Mouse (Mus musculus): ENCODE data around the gene Hnrnpa3.
A peak's percentile ranks its signal among the peaks of the same experiment; 100 is the strongest.

Gene Hnrnpa3

DNA sequence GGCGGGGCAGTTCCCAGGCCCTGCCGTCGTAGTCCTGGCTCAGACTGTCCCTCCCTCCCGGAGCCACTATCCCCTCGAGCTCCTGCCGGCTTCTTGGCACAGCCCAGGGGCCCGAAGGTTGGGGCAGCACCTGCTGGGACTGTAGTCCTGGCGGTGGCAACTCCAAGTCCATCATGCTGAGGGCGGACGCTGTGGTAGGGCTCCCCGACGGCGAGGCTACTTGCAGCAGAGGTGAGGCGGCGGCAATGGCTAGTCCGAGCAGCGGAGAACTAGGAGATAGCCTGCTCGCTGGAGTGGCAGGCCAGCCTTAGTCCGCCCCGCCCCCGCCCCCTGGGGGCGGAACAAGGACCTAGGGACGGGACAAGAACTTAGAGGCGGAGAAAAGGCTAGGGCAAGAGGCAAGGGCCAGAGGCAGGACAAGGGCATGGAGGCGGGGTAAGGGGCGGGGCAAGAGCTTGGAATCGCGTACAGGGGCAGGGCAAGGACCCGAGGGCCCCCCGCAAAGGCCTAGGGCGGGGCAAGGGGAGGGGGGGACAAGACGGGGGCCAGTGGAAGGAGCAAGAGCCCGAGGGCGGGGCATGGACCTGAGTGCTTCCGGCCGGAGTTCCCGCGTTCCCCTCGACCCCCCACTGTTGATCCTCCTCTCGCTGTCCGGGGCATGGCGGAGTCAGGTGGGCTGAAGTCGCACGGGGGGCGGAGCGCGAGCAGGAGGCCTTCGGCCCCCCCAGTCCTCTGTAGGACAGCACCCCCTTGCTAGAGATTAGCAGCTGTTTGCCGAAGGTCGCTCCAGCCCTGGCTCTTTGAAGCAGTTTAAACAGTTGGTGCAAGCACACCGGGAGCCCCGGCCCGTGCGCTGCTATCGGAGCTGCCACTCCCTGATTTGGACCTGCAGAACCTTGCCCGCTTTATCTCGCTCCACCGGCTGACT is 45.4 kb downstream of the Hnrnpa3 start, which contains the start of gene Nfe2l2:
Nfe2l2 (minus strand) TSS at position 408 of the 928 bp plus-strand sequence.
- peak; percentile 100 for DNase-seq

GRCm38 (mm10) chr2:75705162-75705752 is 46.2 kb downstream of the Hnrnpa3 start:
- peak; percentile 82 to 85 for DNase-seq

DNA sequence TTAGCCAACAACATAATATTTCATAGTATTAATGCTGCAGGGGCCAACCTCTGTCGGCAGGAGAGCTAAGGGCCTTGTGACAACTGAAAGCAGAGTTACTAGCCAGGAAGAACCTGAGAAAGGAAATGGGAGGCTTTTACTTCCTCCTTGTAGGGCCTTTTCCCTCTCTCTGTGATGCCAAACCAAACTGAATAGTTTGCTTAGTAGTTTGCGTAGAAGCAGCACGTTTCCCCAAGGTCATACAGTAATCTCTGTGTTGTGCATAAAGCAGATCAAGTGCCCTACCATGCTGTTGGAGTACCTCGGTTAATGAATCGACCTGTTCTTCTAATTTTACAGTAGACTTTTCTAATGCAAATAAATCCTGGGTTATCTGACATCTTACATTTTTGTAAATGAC is 47.4 kb downstream of the Hnrnpa3 start:
- no peak for DNase-seq

GRCm38 (mm10) chr2:75707420-75707819 is 48.4 kb downstream of the Hnrnpa3 start:
- peak; percentile 67 to 69 for DNase-seq

DNA sequence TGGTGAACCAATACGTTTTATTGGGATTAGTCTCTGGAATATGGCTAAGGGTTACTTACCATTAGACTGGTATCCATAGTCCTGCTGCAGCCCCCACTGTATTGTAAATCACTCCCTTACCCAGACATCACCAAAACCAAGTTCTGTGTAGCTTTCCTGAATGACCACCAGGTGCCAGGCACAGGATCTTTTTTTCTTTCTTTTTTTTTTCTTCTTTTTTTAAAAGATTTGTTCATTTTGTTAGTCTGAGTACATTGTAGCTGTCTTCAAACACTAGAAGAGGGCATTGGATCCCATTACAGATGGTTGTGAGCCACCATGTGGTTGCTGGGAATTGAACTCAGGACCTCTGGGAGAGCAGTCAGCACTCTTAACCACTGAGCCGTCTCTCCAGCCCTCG is 54.0 kb downstream of the Hnrnpa3 start:
- DNase-seq: no peak

GRCm38 (mm10) chr2:75714766-75715165 is 55.7 kb downstream of the Hnrnpa3 start:
- no peak for DNase-seq

DNA sequence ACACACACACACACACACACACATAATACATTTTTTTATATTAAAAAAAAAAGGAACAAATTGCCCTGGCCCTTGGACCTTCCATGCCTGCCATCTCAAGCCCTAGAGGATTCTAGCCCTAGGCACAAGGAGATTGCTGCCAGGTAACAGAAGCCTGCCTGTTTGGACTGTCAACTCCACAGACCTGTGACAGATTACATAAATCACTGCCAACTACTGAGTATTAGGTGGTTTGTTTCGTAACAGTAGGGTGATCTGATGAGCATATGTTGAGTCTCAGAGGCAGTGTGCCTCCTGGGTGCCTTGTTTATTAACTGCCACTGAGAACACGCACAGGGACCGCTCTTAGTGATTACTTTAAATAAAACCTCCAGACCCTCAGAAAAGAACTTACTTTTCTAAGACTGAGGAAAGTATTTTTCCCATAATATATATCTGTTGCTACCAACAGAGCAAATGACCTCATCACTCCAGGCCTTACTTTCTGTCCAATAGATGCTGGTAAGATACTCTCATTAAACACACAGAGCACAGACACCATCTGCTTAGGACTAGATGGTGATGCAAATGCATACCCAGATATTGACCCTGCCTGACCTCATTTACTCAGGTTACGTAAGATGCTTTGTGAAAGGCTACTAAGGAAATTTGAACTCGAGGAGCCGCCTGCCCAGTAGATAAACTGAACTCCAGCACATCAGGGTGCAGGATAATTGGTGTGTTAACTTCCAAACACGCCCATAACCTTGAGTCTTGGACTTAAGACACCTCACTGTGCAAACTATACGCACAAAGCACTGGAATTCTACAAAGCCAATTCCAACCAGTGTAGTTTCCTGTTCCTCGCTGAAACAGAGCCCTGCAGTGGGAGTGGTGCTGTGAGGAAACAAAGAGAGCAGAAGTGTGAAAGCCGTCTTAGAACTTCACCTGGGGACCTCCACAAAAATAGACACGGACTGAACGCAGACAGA is 57.3 kb downstream of the Hnrnpa3 start:
- peak in 1 of 2 experiments; percentile 44 for DNase-seq
